Mouse (Mus musculus): Measurements from ENCODE around the gene Erc2. TPM values are rescaled to one million over a fixed set of nuclear protein-coding genes. Genes with fewer than 3 reads are reported as not detected.

Erc2 gene
- total RNA-seq, 1 experiment from 2014 or later, result not detected

GRCm38 (mm10) chr14:28192711-28193364 lies 570.6 kb downstream of the Erc2 start:
- ATAC-seq (replicated peaks; ENCODE audit: insufficient number of reproducible peaks, low FRiP score, low TSS enrichment, poor library complexity, severe bottlenecking), result no peak

DNA sequence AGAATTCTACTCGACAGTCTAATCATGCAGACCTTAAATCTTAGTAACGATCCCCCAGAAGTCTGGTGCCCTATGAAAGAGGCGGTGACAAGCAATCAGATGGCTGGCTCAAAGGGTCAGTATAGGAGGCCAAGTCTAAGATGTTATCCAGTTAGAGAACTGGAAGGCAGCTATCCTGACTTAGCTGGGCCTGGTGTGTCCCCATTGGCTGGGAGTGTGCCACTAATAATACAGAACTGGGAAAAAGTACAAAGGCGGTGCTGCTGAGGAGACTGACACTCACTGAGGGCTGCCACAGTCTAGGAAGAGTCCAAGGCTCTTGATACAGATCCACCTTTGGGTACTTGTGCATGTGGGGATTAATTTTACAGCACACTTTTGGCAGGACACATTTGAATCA lies 581.6 kb downstream of the Erc2 start:
- ATAC-seq (replicated peaks; ENCODE audit: insufficient number of reproducible peaks, low FRiP score, low TSS enrichment, poor library complexity, severe bottlenecking), result no peak

GRCm38 (mm10) chr14:28206303-28206702 lies 584.1 kb downstream of the Erc2 start:
- no peak for ATAC-seq (replicated peaks; ENCODE audit: insufficient number of reproducible peaks, low FRiP score, low TSS enrichment, poor library complexity, severe bottlenecking)

GRCm38 (mm10) chr14:28225550-28225949 lies 603.3 kb downstream of the Erc2 start:
- no peak for ATAC-seq (replicated peaks; ENCODE audit: insufficient number of reproducible peaks, low FRiP score, low TSS enrichment, poor library complexity, severe bottlenecking)

DNA sequence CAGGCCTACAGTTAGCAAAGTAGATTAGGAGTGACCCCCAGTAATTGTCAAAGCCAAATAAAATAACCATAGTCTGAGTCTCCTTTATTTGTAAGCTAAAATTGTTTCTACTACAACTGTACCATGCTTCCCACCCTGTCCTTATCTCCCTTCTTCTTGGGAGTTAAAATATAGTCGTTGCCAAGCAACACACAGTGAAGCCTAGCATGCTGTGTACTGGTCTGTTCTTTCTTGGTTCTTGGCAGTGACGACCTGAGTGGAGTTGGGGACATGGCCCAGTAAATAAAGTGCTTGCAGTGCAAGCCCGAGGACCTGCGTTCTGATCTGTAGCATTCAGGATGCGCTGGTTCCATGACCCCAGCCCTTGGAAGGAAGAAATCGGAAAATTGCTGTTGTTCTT lies 608.3 kb downstream of the Erc2 start:
- ATAC-seq (replicated peaks; ENCODE audit: insufficient number of reproducible peaks, low FRiP score, low TSS enrichment, poor library complexity, severe bottlenecking), result no peak

DNA sequence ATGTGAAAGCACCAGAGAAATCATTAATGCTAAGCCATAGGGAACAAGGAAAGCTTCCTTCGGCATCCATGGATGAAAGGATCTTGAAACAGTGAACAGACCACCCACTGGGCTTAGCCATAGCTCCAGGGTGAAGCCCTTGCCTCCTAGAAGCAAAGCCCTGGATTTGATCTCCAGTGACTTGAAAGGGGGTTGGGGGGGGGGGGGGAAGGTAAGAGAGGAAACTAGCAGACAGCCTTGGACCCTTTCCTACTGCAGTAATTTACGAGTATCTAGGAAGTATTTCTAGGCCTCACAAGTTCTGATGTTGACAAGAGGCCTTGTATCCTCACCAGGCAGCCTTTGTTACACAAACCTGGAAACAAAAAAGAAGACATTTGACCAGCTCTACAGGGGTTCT lies 609.0 kb downstream of the Erc2 start:
- no peak for ATAC-seq (replicated peaks; ENCODE audit: insufficient number of reproducible peaks, low FRiP score, low TSS enrichment, poor library complexity, severe bottlenecking)

GRCm38 (mm10) chr14:28238336-28239048 lies 616.3 kb downstream of the Erc2 start:
- no peak for ATAC-seq (replicated peaks; ENCODE audit: insufficient number of reproducible peaks, low FRiP score, low TSS enrichment, poor library complexity, severe bottlenecking)

DNA sequence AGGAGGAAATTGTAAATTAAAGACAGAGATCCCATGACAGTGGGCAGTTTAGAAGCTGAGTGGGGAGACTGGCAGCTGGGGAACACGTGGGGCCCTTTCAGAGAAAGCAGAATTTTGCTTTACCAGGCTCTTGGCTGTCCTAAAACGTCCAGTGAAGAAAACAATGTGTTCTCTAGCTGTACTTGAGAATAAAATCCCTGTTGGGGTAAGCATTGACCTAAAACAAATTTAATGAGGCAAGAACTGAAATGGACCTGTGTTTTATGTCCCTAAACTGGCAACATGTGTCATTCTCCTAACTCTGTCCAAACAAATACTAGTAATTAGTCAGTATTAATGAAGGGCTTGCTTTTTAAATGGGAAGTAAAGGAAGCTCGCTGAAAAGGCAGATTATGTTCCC lies 617.9 kb downstream of the Erc2 start:
- ATAC-seq (replicated peaks; ENCODE audit: insufficient number of reproducible peaks, low FRiP score, low TSS enrichment, poor library complexity, severe bottlenecking), result no peak

DNA sequence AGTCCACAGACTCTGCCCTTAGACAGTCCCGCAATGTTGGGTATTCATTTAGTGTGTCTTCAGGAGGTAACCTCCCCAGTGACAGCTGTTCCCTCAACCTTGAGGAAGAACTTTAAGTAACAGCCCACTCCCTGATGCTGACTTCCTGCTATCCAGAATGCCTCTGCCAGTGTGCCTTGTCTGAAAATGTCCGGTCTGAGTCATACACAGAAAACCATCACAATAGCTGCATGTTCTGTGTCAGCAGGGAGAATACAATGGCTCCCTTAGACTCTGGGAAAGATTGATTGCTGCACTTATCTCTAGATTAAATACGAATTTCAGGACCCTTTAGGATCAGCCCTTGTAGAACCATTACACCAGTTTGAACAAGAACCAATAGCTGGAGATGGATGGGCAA lies 620.5 kb downstream of the Erc2 start:
- ATAC-seq (replicated peaks; ENCODE audit: insufficient number of reproducible peaks, low FRiP score, low TSS enrichment, poor library complexity, severe bottlenecking), result no peak

GRCm38 (mm10) chr14:28243474-28243873 lies 621.2 kb downstream of the Erc2 start:
- ATAC-seq (replicated peaks; ENCODE audit: insufficient number of reproducible peaks, low FRiP score, low TSS enrichment, poor library complexity, severe bottlenecking), result no peak

- ATAC-seq (replicated peaks; ENCODE audit: insufficient number of reproducible peaks, low FRiP score, low TSS enrichment, poor library complexity, severe bottlenecking), result no peak
Measured at GRCm38 (mm10) chr14:28262706-28263105, 640.5 kb downstream of the Erc2 start.

GRCm38 (mm10) chr14:28267367-28267766 lies 645.1 kb downstream of the Erc2 start:
- ATAC-seq (replicated peaks; ENCODE audit: insufficient number of reproducible peaks, low FRiP score, low TSS enrichment, poor library complexity, severe bottlenecking), result no peak

GRCm38 (mm10) chr14:28271846-28272245 lies 649.6 kb downstream of the Erc2 start:
- no peak for ATAC-seq (replicated peaks; ENCODE audit: insufficient number of reproducible peaks, low FRiP score, low TSS enrichment, poor library complexity, severe bottlenecking)

DNA sequence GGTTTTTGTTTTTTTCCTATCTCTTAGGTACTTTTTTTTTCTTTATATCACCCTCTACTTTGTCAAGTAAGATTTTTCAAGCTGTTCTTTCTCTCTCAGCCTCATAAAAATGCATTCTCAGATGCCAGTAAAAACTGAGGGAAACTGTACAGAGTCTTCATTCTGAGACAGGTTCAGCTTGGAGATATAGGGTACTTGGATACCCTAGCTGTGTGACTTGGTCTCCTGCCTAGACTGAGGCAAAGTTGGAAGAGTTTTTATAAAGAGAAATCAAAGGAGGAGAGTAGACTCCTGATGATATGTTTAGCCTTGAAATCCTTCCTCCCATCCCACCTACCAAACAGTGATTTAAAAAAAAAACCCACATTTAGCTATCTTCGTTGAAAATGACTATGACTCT lies 651.4 kb downstream of the Erc2 start:
- ATAC-seq (replicated peaks; ENCODE audit: insufficient number of reproducible peaks, low FRiP score, low TSS enrichment, poor library complexity, severe bottlenecking), result no peak

- no peak for ATAC-seq (replicated peaks; ENCODE audit: insufficient number of reproducible peaks, low FRiP score, low TSS enrichment, poor library complexity, severe bottlenecking)
Measured at GRCm38 (mm10) chr14:28274826-28275225, 652.6 kb downstream of the Erc2 start.

DNA sequence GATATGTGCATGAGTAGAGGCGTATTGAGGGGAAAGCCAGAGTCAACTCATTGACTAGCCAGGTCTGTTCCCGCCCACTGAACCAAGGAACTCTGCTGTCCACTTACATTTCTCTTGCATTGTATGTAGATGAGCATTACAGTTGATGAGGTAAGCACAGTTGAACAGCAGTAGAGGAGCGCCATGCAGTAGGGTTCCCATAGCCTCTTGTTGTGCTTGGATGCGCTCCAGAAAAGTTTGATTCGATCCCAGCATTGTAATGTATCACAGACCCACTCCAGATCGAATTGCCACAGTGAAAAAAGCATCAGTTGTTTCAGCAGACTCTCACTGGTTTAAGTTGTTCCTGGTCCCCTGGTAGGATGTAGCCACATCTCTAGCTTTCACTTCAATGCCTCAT lies 656.7 kb downstream of the Erc2 start:
- no peak for ATAC-seq (replicated peaks; ENCODE audit: insufficient number of reproducible peaks, low FRiP score, low TSS enrichment, poor library complexity, severe bottlenecking)

DNA sequence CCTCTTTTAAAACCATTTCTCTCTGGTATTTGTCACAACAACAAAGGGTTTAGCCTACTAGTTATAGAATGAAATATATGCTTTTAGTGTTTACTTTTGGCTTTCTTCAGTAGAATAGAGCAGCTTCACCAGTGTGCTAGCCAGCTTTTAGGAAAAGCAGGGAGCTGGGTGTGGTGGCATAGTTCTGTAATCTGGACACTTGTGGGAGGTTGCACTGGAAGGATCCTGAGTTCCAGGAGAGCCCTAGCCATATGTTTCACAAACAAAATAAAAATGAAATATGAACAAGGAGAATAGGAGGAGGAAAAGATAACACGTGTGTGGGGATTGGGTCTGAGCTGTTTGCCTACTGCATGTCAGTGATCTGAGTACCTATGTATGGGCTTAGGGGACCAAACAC lies 658.1 kb downstream of the Erc2 start:
- ATAC-seq (replicated peaks; ENCODE audit: insufficient number of reproducible peaks, low FRiP score, low TSS enrichment, poor library complexity, severe bottlenecking), result no peak

- ATAC-seq (replicated peaks; ENCODE audit: insufficient number of reproducible peaks, low FRiP score, low TSS enrichment, poor library complexity, severe bottlenecking), result no peak
Measured at GRCm38 (mm10) chr14:28283319-28284095, 661.3 kb downstream of the Erc2 start.

DNA sequence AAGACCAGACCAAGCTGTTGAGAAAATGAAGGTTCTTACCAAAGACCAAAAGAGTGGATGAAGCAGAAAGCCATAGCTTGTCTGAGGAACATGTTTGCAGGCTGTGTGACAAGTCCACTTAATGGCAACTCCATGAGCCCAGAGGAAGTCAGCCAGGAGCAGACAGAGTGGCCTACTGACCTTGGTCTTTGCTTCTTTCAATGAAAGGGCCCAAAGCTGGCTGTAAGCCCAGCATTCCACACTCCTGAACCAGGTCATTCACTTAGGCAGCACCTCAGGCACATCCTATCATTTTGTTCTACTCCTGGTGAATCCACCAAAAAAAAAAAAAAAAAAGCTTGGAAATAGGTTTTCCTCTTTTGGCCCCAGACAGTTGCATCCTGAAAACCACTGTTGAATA lies 664.3 kb downstream of the Erc2 start:
- no peak for ATAC-seq (replicated peaks; ENCODE audit: insufficient number of reproducible peaks, low FRiP score, low TSS enrichment, poor library complexity, severe bottlenecking)

- ATAC-seq (replicated peaks; ENCODE audit: insufficient number of reproducible peaks, low FRiP score, low TSS enrichment, poor library complexity, severe bottlenecking), result no peak
Measured at GRCm38 (mm10) chr14:28288196-28288595, 666.0 kb downstream of the Erc2 start.
